Mouse (Mus musculus): ENCODE results near the gene Slc8b1.

Slc8b1 gene

DNA sequence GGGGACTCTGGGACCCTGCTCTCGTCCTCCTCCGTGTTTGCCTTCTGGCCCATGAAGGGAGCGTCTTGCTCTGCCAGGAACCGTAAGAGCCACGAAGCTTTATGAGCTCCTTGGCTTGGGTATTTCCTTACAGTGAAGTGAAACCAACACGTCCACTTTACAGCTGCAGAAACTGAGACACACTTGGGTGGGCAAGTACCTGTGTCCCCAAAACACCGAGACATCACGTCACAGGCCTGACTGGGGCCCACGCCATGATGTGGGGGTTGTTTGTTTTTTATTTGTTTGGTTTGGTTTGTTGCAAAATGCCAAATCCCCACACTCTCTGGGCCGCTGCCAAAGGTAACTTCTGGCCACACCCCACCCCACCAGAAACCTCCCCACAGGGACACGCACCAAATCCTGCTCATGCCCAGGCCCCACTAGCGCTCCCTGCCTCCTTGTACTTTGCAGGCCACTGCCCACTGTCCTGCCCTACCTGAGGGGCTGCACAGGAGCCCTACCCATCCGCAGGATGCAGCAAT, 15.2 kb upstream of the Slc8b1 start:
- WGBS, result 82% methylated on average over 13 of the region's 13 CpGs

DNA sequence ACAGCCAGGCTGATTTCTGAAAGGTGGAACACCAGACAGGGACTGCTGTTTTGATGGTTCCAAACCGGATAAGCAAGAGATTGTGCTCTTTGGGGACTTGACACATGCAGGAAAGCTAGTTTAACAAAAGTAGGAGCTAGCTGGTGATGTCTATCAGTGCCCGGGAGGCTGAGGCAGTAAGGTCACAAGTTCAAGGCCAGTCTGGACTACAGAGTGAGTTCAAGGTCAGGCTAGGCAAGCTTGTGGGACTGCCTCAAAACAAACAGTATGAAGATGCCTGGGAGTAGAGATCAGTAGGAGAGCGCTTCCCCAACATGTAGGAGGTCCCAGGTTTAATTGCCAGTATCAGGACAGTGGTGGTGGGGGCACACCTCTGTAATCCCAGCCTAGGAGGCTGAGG, 13.9 kb upstream of the Slc8b1 start:
- WGBS, result 91% methylated on average over 3 of the region's 3 CpGs

DNA sequence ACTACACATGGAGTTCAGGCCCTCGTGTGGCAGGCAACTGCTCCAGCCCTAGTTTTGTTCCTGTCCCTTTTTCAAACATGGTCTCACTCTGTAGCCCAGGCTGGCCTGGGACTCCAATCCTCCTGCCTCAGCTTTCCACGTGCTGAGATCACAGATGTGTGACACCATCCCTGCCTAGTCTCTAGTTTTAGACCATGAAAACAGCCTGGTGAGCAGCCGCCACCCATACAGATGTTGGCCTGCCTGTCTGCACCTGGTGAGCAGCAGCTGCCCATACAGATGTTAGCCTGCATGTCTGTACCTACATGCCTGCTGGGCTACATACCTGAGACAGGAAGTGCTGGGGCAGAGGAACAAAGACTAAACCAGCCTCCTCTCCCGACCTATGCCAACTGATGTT, 11.8 kb upstream of the Slc8b1 start:
- 82% methylated on average over 4 of the region's 4 CpGs for WGBS

DNA sequence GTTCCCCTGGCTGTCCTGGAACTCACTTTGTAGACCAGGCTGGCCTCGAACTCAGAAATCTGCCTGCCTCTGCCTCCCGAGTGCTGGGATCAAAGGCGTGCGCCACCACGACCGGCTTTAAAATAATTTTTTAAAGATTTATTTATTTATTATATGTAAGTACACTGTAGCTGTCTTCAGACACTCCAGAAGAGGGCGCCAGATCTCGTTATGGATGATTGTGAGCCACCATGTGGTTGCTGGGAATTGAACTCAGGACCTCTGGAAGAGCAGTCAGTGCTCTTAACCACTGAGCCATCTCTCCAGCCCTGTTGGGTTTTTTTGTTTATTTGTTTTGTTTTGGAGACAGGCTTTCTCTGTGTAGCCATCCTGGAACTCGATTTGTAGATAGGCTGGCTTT, 10.4 kb upstream of the Slc8b1 start:
- WGBS, result 82% methylated on average over 9 of the region's 9 CpGs

DNA sequence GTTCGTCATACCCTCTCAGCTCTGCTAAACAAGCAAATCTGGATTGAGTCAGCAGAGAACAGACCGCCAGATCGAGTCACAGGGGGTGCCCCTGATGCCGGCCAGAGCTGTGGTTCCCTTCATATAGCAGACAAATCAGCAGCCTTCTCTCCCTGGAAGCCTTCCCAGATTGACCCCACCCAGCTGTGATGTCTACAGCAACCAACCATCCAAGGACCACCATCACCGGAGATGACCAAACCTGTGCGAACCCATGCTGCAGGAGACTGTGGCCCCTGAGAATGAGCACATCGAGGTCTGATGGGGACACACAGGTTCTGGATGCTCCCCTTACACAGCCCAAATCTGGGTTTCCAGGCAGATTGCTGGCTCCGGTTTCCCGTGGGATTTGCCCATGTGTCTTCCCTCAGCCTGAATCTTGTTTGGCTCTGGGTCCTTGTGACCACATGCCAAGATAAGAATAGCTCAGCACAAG, 8.8 kb upstream of the Slc8b1 start:
- 28% methylated on average over 9 of the region's 9 CpGs for WGBS

DNA sequence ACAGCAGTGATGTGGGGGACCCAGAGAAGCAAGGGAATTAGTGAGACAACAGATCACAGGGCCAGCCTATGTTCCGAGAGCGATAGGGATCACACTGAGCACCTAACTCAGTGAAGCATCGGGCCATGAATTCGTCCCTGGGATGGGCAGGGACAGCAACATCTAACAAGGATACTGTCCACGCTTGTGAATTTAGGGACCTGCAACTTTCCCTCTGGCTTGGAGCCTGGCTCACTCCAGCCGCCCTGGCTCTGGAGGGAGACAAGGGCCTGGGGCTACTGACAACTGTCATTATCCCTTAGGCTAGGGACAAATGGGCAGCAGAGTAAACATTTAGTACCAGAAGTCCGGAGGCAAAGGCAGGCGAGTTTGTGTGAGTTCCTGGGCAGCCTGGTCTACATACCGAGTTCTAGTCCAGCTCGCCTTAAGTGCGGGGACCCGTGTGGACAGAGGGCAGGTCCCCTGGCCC, 8.3 kb upstream of the Slc8b1 start:
- 2% methylated on average over 12 of the region's 12 CpGs for WGBS

DNA sequence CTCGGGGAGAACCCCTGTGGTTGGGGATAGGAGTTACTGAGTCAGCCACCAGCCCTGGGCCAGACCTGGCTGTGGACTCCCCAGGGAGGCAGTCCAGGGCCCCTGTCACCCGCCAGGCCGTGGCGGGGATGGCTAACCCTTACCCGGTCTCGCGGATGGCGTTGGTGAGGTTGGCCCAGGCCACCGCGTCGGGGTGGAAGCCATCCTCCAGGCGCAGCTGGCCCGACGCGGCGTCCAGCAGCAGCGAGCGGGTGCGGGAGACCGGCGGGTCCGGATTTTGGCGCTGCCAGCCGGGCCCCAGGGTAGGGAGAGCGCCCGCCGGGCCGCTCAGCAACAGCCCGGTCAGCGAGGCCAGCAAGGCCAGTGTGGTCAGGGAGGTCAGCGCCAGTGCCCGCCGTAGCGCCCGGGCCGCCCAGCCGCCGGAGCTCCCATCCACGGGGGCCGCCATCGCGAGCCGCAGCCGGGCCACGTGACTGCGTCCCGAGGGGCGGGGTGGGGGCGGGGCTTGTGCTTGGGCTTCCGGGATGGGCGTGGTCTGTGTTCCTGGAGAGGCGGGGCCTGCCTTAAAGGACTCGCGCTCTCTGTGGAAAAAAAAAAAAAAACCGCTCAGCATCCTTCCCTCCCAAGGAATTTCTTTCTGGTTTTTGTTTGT, 7.7 kb upstream of the Slc8b1 start, which contains the start of gene Plbd2:
Plbd2 (minus strand) TSS at position 482 of the 652 bp plus-strand sequence.
- 1% methylated on average over 53 of the region's 55 CpGs for WGBS

DNA sequence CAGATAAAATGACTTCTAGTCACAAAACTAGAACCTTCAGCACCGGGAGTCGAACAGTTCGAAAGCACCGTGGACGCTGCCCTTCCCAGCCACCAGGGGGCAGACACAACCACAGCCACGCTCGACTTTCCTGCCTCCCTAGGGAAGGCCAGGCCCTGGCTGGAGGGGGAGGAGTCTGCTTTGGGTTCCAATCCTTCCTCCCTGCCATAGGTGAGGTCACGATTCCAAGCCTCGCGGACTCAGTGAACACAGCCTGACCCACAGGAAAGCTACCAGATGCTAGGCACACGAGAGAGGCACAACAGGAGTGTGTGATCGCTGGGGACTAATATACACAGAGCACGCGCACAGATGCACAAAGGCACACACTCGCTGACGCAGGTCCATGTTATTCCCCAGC, 5.6 kb upstream of the Slc8b1 start:
- WGBS, result 27% methylated on average over 16 of the region's 16 CpGs

DNA sequence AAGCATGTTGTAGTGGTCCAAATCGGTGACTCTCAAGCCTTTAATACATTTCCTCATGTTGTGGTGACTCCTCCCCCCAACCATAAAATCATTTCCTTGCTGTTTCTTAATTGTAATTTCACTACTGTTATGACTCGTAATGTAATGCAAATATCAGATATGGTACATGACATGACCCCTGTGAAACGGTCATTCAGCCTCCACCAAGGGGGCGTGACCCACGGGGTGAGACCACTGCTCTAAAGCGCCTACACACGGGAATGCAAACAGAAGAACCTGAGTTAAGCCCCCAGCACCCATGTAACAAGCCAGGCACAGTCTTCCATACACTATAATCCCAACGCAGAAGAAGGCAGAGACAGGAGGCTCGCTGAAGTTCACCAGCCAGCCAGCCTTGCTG, 5.2 kb upstream of the Slc8b1 start:
- WGBS, result 78% methylated on average over 9 of the region's 9 CpGs

DNA sequence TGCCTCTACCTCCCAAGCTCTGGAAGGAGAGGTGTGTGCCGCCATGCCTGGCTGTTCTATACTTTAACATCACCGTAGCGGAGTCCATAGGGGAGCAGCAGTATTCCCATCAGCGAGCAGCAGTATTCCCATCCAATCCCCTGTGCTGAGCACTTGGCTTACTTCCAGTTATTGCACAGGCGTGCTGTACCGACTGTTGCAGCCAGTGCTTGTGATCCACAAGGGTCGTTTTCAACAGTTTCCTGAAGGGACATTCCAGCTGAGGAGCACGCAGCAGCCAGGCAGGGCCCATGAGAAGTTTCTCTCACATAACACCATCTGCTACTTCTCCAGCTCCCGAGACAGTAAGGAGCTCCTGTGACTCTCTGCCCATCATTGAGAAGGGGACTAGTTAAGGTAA, 4.5 kb upstream of the Slc8b1 start:
- 52% methylated on average over 9 of the region's 9 CpGs for WGBS

DNA sequence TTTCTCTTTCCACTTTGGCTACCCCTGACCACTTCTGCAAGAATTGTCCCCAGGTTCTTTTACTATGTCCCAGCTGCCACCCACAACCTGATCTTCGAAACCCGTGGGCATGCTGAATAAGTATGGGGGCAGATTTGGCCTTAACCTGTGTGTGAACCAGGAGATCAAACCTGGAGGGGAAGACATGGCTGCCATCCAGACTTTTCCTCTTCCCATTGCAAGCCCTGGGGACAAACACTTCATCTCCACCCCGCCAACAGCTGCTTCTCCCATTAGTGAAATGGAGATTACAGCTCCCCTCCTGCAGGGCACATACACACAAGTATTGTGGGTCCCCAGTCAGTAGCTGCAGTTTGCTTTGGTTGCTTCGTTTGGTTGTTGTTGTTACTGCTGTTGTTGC, 3.7 kb upstream of the Slc8b1 start:
- WGBS, result 82% methylated on average over 4 of the region's 4 CpGs

DNA sequence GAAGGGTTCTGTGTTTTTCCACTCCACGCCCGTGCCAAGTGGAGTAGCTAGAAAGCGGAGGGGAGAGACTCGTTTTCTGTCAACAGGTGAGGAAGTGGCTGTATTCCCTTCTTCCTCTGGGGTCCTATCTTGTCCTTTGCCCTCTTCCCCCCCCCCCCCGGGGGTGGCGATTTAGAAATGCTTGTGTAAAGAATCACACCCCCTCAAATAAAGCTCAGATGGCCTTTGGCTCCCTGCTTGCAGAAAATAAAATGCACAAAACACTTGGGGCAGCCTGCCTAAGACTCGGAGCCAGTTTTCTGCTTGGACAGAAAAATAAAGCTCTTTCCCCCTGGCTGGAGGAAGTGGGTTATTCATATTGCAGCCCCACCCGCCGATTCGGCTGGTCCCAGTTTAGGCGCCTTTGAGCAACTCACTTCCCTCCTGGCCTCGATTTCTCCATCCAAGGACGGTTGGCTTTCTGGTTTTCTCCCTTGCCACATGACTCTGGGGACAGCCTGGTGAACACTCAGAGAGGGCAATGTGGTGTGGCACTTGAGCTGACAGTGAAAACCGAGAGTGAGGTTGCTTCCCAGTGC, 764 bp downstream of the Slc8b1 start:
- 15% methylated on average over 14 of the region's 14 CpGs for WGBS

DNA sequence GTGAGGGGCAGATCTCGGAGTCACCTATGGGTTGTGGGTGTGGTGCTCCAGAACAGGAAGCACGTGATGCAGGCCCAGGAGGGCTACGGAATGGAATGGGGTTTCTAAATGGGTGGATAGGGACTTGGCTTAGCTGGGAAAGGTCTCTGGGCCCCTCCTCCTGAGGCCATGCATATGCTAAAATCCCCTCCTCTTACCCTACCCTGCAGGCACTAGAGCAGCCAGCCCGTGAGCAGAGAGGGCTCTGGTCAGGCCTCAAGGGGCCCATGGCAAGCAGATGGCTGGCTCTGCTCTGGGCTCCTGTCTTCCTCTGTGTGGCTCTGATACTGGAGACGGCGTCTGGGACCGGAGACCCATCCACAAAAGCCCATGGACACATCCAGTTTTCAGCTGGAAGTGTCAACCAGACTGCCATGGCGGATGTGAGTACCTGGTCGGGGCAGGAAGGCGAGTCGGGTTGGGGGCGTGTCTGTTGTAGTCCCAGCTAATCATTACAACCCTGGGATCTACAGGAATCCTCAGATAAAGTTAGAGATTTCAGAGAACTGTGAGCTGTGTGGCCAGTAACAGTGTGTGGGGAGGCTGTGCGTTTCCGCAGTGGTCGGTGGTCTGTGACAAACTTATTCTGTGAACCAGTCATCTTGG, 2.1 kb downstream of the Slc8b1 start:
- 85% methylated on average over 15 of the region's 15 CpGs for WGBS

DNA sequence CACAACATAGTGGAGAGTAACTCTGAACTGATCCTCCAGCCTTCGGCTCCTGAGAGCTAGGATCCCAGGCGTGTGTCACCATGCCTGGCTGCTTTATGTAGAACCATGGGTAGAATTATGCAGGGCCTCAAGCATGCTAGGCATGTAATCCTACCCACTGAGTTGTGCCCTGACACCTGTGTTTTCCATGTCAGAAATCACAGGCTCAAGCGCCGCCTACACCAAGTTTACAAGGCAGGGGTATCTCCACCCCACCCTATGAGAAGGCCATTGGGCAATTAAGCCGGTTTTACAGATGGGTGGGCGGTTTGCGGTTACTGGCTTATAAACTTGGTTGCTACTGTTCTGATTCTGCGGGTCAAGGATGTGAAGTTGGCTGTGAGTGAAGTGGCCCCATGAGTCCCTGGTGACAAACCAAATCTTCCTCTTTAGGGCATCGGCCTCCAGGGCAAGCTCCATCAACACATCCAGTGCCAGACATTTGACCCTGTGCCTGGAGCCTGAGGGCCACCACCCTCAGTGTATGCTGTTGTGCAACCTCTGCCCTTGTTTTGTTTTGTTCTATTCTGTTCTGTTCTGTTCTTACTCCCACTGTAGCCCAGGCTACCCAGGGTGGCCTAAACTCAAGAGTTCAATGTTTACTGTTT, 3.2 kb downstream of the Slc8b1 start:
- WGBS, result 89% methylated on average over 9 of the region's 9 CpGs

DNA sequence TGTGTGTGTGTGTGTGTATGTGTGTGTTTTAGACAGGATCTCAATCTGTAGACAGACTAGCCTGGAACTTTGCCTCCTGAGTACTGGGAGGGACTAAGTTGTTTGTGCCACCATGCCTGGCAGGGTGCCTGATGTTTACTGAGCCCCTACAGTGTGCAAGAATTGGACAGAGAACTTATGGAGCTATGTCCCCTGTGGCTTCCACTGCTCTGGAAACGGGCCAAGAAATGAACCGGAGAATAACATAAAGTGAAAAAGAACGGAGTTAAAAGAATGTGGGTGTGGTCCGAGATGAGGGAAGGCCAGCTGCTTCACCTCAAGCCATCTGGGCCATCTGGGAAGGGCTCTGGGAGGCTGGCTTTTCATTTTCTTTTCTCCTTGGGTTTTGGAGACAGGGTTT, 3.8 kb downstream of the Slc8b1 start:
- WGBS, result 22% methylated on average over 4 of the region's 4 CpGs

DNA sequence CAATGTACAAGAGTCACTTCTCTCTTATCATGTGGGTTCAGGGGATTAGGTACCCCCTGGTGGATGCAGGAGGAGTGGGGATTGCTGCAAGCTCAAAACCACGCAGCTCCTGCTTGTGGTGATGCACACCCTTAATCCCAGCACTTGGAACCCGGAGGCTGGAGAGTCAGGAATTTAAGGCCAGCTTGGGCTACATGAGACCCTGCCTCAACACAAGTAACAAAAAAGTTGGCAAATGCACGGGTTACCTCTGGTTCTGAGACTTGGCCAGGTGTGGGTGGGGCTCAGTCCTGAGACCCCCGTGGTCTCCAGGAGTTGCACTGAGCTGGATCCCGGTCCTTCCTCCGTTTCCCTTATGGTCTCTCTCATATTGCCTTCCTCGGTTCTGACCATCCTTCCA, 4.5 kb downstream of the Slc8b1 start:
- 89% methylated on average over 7 of the region's 7 CpGs for WGBS

DNA sequence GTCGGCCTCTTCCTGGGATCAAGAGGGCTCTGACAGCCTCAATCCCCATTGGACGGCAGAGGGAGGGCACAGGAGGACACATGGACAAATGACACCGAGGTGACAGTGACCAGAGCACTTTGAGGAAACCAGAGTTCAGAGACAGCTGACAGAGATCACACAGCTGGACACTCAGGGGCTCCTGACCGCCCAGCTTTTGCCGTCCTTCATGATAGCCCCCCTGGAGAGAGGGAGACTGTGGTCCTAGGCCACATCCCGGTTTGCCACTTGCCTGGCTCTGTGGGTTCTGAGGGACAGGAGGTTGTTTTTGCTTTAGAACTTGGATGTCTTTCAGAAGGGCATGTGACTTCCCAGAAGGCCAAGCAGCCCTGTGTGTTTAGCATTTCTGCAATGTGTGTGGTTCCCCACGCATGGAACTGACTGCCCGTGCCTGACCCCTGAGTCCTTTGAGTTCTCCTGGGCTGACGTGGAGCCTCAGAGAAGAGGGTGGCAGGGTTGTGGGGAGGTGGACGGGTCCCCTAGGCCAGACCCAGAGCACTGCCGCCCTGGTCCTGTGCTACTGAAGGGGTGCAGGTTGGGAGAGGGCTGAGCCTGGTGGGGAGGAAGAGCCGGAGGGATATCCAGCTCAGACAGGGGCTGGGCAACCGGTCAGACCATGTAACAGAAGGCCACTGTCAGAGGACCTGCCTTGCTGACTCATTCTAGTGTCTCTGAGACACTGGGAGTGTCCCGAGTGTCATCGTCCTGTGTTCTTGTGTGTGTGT, 5.4 kb downstream of the Slc8b1 start:
- 70% methylated on average over 15 of the region's 15 CpGs for WGBS

DNA sequence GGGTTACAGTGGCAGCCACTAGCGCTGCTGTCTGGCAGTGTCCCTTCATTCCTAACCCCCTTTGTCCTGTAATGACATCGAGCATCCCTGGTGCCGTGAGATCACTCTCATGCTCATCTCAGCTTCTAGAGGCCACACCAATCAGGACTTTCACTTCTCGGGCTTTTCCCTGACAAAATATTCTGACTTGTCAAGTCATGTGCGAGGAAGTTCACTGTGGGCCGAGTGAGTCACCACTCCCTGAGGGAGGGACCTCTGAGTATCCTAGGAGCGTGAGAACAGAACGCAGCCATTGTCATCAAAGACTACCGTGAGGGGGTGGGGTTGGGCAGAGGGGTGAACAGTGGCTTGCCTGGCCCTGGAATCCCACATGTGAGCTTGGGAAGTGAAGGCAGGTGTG, 6.6 kb downstream of the Slc8b1 start:
- WGBS, result 61% methylated on average over 9 of the region's 9 CpGs

DNA sequence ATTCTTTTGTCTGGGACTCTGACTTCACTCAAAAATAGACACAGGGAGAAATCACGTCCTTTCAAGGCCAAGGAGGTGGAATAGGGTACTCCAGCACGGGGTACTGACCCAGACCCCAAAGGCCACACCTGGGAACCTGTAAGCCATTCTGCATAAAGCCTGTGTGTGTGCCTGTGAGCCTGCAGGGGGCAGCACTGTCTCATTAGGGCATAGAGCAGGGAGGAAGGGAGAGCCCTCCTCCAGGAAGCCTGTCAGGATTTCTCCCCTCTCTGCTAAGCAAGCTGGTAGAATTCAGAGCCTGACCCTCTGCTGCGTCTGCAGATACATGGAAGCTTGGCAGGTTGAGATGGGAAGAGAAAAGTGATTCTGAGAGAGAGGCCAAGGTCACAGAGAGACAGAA, 11.7 kb downstream of the Slc8b1 start:
- 81% methylated on average over 3 of the region's 3 CpGs for WGBS

DNA sequence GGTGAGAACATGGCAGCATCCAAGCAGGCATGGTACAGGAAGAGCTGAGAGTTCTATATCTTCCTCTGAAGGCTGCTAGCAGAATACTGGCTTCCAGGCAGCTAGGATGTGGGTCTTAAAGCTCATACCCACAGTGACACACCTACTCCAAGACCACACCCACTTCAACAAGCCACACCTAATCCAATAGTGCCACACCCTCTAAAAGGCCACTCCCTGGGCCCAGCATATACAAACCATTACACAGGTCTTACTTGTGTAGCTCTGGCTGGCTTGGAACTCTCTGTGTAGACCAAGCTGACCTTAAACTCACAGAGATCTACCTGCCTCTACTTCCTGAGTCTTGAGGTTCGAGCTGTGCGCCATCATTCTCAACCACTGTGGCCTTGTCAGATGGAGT, 13.8 kb downstream of the Slc8b1 start:
- WGBS, result 91% methylated on average over 2 of the region's 2 CpGs

DNA sequence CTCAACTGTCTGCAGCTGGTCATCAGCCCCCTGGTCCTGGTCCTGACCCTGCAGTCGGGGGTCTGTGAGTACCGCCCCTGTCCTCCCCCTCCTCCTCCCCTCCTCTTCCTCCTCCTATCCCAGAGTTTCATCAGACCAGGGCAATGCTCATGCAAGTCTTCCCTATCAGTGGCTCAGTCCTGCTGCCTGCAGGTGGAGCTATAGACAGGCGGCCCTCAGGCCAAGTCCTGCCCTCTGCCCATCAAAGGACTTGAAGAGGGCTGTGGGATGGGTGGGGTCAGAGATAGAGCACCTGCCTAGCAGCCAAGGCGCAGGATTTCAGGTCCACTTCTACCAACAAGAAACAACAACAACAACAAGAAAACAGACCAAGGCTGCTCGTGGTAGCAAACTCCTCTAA, 14.8 kb downstream of the Slc8b1 start:
- WGBS, result 53% methylated on average over 5 of the region's 5 CpGs

DNA sequence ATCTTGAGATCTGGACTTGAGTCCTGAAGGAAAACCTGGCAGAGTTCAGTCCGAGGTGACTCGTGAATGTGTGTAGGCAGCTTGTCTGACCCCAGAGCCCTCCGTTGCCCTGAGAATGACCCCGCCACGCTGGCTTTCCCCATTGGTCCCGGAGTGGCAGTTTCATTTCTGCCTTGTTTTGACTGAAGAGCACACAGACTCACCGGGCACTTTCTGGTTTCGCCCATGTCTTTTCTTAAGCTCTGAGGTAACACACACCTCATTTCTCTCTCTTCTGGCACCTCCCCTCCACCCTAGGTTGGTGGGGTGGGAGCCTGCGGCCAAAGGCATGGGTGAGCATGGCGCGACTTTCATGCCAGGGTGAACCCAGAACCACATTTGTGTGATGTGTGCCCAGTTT, 15.3 kb downstream of the Slc8b1 start:
- 85% methylated on average over 11 of the region's 11 CpGs for WGBS
